Mouse (Mus musculus) gastrocnemius, postnatal 14 days (tissue): ENCODE measurements around the gene 3110040M04Rik. TPM values are rescaled to one million over a fixed set of nuclear protein-coding genes. Genes with fewer than 3 reads are reported as not detected.
"Not testable (repeated sequence)": the region's sequence is repeated elsewhere in the genome, so short reads cannot be mapped to it uniquely, and the experiment has no call there.

Experiments used
- DNase-seq: peaks from one replicate; pipeline ENCODE4 v3.0.0; 2021; ENCODE audit warnings: mixed read lengths
- intact Hi-C: fragments of 180-260 bp; cut with DNase I; formaldehyde crosslinking; loops from one replicate; pipeline ENCODE4 v1.15.1; 2025; ENCODE audit warnings: low total_unique reads
- total RNA-seq, 2 experiments: library from RNA; stranded (reverse); gene quantifications; 2 replicates each; pipeline ENCODE4 v1.2.3; 2021

Gene 3110040M04Rik
- total RNA-seq, 2 experiments from 2014 or later: not detected

DNA sequence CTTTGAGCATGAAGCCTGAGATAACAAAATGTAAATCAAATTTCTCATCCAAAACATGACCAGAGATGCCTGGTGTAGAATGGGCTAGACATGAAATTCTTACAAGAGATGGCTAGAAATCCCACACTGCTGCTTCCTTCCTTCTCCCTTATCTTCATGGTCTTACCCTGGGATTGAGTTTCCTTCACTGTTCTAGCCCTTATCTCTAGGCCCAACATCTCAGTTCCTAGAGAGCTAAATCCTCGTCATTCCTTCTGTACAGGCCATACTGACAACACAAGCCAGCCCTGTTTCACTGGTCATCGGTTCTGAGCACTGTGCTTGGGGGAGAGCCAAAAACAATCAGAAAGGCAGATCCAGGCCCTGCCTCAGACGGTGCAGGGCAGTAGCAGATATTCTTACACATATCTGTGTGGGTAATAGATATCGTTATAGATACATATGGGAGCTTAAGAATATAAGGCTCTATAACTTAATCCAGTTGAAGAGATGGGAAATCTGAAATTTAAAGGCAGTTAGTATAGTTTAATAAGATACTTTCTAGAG is 17.0 kb upstream of the 3110040M04Rik start:
- intact Hi-C loops, DNase-seq: not testable (repeated sequence)

GRCm38 (mm10) chr1:151188469-151188868 is 15.5 kb upstream of the 3110040M04Rik start:
- intact Hi-C loops: no loop called here
- no peak for DNase-seq

GRCm38 (mm10) chr1:151192075-151192474 is 11.8 kb upstream of the 3110040M04Rik start, which contains the start of gene Gm8947:
Gm8947 (plus strand) TSS chr1:151192376.
- intact Hi-C loops, DNase-seq: not testable (repeated sequence)

DNA sequence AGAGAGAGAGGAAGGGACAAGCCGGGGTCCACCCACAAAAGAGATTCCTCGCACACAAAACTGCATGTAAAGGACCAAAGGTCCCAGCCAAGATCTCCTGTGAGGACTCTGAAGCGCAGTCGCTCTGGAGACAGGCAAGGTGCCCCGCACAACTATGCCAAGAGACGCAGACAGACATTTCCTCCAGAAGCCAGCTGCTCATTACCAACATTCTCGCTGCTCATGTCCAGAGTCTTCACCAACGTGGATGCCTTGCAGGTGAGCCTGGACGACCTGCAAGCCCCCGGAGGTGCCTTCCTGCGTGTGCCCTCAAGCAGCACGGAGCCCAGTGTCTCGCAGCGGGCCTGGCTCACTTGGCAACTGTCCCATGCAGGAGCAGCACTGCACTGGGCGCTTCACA is 11.2 kb upstream of the 3110040M04Rik start:
- DNase-seq, intact Hi-C loops: not testable (repeated sequence)

- DNase-seq, intact Hi-C loops: not testable (repeated sequence)
Measured at GRCm38 (mm10) chr1:151195986-151196385, 7.9 kb upstream of the 3110040M04Rik start.

DNA sequence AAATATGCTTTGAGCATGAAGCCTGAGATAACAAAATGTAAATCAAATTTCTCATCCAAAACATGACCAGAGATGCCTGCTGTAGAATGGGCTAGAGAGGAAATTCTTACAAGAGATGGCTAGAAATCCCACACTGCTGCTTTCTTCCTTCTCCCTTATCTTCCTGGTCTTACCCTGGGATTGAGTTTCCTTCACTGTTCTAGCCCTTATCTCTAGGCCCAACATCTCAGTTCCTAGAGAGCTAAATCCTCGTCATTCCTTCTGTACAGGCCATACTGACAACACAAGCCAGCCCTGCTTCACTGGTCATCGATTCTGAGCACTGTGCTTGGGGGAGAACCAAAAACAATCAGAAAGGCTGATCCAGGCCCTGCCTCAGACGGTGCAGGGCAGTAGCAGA is 7.2 kb upstream of the 3110040M04Rik start:
- intact Hi-C loops, DNase-seq: not testable (repeated sequence)

GRCm38 (mm10) chr1:151198120-151198519 is 5.8 kb upstream of the 3110040M04Rik start, which contains the start of gene Gm47995:
Gm47995 (plus strand) TSS chr1:151198448.
- DNase-seq, intact Hi-C loops: not testable (repeated sequence)

DNA sequence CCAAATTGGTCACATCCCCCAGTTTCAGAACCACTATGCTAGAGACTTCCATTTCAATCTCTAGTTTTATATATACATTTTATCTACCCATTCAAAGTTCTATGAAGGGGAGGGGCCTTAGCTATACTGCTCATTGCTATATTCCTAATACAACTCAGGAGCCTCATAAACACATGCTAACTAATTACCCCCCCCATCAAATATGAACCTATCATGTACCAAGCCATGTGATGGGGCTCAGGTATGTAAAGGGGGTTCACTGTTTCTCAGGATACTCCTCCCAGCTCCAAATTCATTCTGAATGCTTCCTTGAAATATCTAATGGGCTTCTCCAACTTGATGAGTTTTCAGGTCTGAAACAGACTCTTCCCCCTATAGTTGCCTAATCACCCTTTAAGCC is 3.3 kb upstream of the 3110040M04Rik start:
- DNase-seq, intact Hi-C loops: not testable (repeated sequence)

DNA sequence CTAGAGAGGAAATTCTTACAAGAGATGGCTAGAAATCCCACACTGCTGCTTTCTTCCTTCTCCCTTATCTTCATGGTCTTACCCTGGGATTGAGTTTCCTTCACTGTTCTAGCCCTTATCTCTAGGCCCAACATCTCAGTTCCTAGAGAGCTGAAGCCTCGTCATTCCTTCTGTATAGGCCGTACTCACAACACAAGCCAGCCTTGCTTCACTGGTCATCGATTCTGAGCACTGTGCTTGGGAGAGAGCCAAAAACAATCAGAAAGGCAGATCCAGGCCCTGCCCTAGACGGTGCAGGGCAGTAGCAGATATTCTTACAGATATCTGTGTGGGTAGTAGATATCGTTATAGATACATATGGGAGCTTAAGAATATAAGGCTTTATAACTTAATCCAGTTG is 1.1 kb upstream of the 3110040M04Rik start:
- intact Hi-C loops, DNase-seq: not testable (repeated sequence)

DNA sequence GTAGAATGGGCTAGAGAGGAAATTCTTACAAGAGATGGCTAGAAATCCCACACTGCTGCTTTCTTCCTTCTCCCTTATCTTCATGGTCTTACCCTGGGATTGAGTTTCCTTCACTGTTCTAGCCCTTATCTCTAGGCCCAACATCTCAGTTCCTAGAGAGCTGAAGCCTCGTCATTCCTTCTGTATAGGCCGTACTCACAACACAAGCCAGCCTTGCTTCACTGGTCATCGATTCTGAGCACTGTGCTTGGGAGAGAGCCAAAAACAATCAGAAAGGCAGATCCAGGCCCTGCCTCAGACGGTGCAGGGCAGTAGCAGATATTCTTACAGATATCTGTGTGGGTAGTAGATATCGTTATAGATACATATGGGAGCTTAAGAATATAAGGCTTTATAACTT is 4.6 kb downstream of the 3110040M04Rik start:
- intact Hi-C loops, DNase-seq: not testable (repeated sequence)

- DNase-seq, intact Hi-C loops: not testable (repeated sequence)
Measured at GRCm38 (mm10) chr1:151208944-151209343, 5.0 kb downstream of the 3110040M04Rik start.

GRCm38 (mm10) chr1:151209824-151210355 is 6.0 kb downstream of the 3110040M04Rik start, which contains the start of gene Gm47996:
Gm47996 (plus strand) TSS chr1:151210131.
- intact Hi-C loops, DNase-seq: not testable (repeated sequence)

- intact Hi-C loops, DNase-seq: not testable (repeated sequence)
Measured at GRCm38 (mm10) chr1:151211666-151212065, 7.7 kb downstream of the 3110040M04Rik start.

DNA sequence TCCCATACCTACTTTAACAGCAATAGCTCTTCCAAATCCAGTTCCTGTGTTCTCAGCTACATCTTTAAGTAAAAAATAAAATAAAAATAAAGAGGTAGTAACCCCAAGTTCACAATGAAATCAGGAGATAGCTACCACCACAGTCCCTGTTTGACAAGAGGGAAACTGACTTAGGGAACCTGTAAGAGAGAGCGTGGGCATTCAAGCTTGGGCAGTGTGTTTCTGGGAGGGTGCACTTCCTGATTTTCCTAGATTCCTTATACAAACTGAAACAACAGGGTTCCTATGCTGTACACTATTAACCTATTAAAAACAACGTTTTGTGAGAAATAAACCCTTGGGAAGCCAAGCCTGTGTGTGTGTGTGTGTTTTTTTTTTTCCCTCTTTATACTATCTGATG is 10.9 kb downstream of the 3110040M04Rik start:
- DNase-seq: no peak
- intact Hi-C loops: no loop called here

DNA sequence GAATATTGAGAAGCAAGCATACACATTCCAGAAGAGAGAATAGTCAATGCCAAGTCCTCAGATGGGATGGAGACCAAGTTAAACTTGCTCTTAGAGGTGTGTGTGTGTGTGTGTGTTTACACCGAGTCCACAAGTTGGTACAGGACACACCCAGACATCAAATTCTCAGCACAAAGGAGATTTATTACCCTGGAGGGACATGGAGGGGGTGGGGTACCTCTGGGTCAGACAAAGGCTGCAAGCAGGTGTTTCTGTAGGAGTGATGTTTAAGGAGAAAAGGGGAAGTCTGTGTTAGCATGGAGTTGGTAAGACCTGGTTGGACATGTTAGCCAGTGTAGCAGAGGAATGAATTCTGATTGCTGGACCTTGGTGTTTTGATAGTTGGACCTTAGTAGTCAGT is 12.1 kb downstream of the 3110040M04Rik start:
- DNase-seq: no peak
- intact Hi-C loops: no loop called here

- no peak for DNase-seq
- intact Hi-C loops: no loop called here
Measured at GRCm38 (mm10) chr1:151216417-151216816, 12.5 kb downstream of the 3110040M04Rik start.

DNA sequence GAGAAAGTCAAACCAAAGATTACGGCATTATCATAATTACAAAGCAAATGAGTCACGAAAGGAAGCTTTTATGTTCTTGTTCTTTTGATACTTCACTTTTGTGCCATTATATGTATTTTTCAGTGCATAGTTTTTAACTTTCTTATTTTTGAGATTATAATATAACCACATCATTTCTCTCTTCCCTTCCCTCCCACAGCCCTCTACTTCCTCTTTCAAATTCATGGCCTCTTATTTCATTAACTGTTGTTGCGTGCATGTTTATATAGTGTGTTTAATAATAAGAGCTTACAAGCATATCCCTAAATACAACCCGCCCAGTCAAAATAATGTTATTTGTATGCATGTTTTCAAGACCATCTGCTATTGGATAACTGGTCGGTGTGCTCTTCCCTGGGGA is 15.1 kb downstream of the 3110040M04Rik start:
- no peak for DNase-seq
- intact Hi-C loops: no loop called here

DNA sequence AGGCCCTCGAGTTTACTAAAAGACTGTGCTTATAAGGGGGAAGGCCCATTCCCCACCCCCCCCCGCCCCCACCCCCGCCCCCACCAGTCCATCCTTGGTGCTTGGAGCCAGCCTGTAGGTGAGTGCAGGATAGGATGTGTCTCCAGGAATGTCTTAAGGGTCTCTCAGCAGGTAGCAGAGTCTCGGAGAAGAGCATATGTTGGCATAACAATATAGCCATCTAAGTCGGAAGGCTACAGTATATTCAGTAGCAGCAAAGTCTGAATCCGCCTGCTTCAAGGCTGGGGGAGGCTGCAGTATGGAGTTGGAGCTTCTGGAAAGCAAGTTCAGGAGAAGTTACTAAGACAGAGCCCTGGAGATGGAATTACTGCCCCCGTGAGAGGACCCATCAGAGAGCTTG is 16.2 kb downstream of the 3110040M04Rik start:
- DNase-seq: no peak
- intact Hi-C loops: no loop called here

DNA sequence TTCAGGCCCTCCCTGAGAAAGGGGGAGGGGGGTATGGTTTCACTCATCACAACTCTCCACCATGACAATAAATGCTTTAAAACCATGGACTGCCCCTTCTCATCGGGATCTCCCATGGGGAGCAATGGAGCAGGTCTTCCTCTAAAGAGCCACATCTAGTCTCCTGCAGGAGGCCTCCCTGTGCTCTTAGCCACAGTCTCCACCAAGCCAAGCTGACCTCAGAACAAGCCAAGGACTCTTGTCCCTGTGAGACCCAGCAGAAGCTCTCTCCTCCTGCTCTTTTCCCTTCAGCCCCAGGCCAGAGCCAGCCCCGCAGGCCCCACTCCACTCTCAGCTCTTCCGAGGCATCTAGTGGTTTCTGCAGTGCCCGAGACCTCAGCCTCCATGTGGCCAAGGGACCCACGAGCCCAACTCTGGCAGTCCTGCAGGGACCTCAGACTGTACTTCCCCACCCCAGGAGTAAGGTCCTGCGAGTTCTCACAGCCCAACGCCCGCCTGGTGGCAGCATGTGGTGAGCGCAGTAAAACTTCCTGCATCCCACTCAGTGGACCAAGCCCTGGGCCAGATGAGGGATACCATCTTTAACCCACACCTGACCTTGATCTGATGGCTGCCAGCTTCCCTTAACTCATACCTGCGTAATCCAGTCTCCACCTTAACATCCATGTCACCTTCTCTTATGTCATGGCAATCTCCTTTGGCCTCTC is 18.8 kb downstream of the 3110040M04Rik start:
- DNase-seq: no peak
- intact Hi-C loops: no loop called here

DNA sequence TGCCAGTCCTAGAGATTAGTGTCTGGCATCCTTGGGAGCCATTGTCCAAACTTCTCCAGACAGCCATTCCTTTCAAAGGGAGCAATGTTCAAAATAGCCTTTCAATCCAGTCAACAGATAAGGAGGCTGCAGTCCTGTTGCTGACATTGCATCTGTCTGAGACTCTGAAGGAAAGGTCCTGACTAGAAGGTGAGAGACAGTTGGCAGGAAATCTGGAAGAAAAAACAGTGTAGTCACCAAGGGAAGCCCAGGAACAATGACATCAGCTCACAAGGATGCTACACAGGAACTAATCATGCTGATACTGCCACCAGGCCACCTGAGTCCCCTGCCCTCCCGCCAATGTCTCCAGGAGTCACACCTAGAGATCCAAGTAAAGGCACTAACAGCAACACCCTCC is 19.5 kb downstream of the 3110040M04Rik start:
- intact Hi-C loops: no loop called here

DNA sequence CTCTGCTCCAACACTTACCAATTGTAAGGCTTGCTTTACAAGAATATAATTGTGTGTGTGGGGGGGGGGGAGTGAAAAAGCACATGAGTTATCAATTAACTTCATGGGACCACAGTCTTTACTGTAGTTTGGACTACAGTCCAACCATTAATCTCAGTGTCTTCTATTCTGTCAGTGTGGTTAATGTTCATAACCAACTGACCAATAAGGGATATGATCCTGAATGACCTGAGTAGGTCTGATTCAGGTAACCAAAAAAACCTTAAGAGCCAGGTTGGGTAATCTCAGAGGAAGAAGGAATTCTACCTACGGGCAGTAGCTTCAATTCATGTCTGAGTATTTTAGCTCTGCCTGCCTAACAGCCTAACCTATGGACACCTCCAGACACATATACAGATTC is 20.6 kb downstream of the 3110040M04Rik start:
- intact Hi-C loops: no loop called here

More for the DNA sequence above, 19.5 kb downstream of the 3110040M04Rik start:
- DNase-seq: no peak

More for the DNA sequence above, 20.6 kb downstream of the 3110040M04Rik start:
- DNase-seq: no peak
